Mouse (Mus musculus): Measurements from ENCODE around the gene Olfr1368. TPM values are rescaled to one million over a fixed set of nuclear protein-coding genes. Genes with fewer than 3 reads are reported as not detected.

Gene Olfr1368
- polyA plus RNA-seq, 1 experiment, result not detected

DNA sequence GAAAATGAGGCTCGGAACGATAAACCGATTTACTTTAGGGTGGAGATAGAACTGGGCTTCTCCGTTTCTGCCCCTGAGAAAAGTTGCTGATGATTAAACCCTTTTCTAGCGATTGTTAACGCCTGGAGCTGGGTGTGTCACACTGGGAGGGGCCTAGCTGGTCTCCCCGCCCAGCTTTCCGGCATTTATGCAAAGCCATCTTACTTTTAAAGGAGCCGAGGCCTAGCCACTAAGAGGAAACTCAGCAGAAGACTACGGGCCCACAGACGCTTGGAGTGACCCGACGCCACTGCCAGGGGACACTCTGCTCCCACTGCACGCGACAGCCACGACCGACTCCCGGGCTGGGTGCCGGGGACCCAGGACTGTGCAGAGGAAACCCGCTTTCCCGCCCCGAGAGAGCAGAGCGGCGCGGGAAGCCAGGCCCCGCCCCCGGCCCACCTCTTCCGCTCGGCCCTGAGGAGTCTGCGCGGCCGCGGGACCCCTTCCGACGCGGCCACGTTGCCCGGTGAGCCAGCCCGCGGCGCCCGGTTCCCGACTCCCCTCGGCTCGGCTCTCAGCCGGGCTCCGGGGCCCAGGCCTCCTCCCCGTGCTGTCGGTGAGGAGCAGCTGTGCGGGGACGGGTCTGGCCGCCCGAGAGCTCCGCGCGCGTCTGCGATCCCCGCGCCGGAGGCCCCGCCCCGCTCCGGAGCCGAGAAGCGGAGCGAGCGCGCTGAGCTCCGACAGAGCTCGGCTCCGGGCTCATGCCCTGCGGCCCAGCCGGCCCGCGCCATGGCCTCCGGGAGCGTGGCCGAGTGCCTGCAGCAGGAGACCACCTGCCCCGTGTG lies 34.3 kb upstream of the Olfr1368 start:
- H3K4me1 ChIP-seq (replicated peaks; ENCODE audit: control insufficient read depth, insufficient read depth, low read length), result peaks cover 12% of the 10 kb centered on the region
- H3K36me3 ChIP-seq (ENCODE audit: control insufficient read depth, insufficient read depth, low read length), result peaks cover 20% of the 10 kb centered on the region
- no peaks in the 10 kb centered on the region for H3K27me3 ChIP-seq (ENCODE audit: control insufficient read depth, insufficient read depth, low read length)
- peak overlapping the region; percentile 93 for H3K4me3 ChIP-seq (ENCODE audit: control insufficient read depth, insufficient read depth, low read length)
- TF ChIP-seq POLR2A (IDR thresholded peaks at IDR 0.05; ENCODE audit: control insufficient read depth, extremely low read depth, insufficient read depth, low read length, poor library complexity) (peak; percentile 82; the same call in 1 of the 2 replicates), CTCF (IDR thresholded peaks at IDR 0.05; ENCODE audit: borderline replicate concordance, control insufficient read depth, extremely low read depth, insufficient read depth, low read length, poor library complexity) (peak; percentile 17; the same call in 1 of the 2 replicates)
- WGBS, result 1% methylated on average over 80 of the region's 80 CpGs
- DNase-seq, result peak; percentile 87
- peak overlapping the region; percentile 81 for H3K27ac ChIP-seq (ENCODE audit: control insufficient read depth, insufficient read depth, low read length)

DNA sequence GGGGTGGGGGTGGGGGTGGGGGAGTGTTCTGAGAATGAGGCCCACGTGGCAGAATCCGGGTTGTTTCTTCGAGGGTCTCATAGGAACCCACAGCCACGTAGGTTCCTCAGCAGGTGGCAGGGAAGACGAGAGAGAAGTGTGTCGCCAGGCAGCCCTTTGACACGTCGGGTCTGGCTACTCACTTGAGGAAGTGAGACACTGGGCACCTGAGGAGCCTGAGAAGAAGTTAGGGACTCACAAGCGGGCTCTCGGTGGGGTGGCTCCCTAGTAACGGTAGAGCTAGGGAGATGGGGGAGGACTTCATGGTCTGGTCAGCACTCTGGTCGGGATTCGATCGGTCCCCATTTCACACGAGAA lies 33.7 kb upstream of the Olfr1368 start, which contains the start of gene Trim27:
Gene Trim27, plus strand, starts transcription at position 79 of the 357 bp plus-strand sequence.
- H3K4me1 ChIP-seq (replicated peaks; ENCODE audit: control insufficient read depth, insufficient read depth, low read length), result peaks cover 12% of the 10 kb centered on the region
- under 1% methylated on average over 15 of the region's 15 CpGs for WGBS
- peak within 1 kb of the TSS; percentile 93 for H3K4me3 ChIP-seq (ENCODE audit: control insufficient read depth, insufficient read depth, low read length)
- TF ChIP-seq CTCF (IDR thresholded peaks at IDR 0.05; ENCODE audit: borderline replicate concordance, control insufficient read depth, extremely low read depth, insufficient read depth, low read length, poor library complexity) (no peak), POLR2A (IDR thresholded peaks at IDR 0.05; ENCODE audit: control insufficient read depth, extremely low read depth, insufficient read depth, low read length, poor library complexity) (no peak)
- no peaks in the 10 kb centered on the region for H3K27me3 ChIP-seq (ENCODE audit: control insufficient read depth, insufficient read depth, low read length)
- no peak for DNase-seq
- peaks cover 20% of the 10 kb centered on the region for H3K36me3 ChIP-seq (ENCODE audit: control insufficient read depth, insufficient read depth, low read length)
- H3K27ac ChIP-seq (ENCODE audit: control insufficient read depth, insufficient read depth, low read length), result peak within 1 kb of the TSS; percentile 81

DNA sequence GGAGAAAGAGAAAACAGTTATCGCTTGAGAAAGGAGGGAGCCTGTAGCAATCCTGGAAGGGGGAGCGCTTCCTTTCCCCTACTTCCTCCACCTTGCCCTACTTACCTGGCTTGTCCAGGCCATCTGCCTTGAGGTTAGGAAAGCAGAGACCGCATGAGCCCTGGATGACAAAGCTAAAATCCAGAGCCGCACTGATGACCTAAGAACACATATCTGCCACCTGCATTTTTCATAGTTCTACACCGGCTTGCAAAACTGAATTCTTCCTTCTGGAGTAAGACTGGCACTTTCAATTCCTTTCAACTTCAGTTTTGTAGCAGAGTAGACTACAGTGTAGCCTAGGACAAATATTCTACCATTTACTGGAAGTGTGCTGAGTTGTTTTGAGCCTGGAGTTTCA lies 32.7 kb upstream of the Olfr1368 start:
- Histone ChIP-seq H3K27ac (ENCODE audit: control insufficient read depth, insufficient read depth, low read length) (no peak overlapping the region), H3K4me3 (ENCODE audit: control insufficient read depth, insufficient read depth, low read length) (no peak overlapping the region), H3K36me3 (ENCODE audit: control insufficient read depth, insufficient read depth, low read length) (peaks cover 10% of the 10 kb centered on the region; the same call in 1 of the 2 replicates), H3K27me3 (ENCODE audit: control insufficient read depth, insufficient read depth, low read length) (no peaks in the 10 kb centered on the region), H3K4me1 (replicated peaks; ENCODE audit: control insufficient read depth, insufficient read depth, low read length) (peaks cover 12% of the 10 kb centered on the region)
- 51% methylated on average over 5 of the region's 5 CpGs for WGBS
- TF ChIP-seq CTCF (IDR thresholded peaks at IDR 0.05; ENCODE audit: borderline replicate concordance, control insufficient read depth, extremely low read depth, insufficient read depth, low read length, poor library complexity), result no peak
- TF ChIP-seq POLR2A (IDR thresholded peaks at IDR 0.05; ENCODE audit: control insufficient read depth, extremely low read depth, insufficient read depth, low read length, poor library complexity), result no peak
- DNase-seq, result no peak

DNA sequence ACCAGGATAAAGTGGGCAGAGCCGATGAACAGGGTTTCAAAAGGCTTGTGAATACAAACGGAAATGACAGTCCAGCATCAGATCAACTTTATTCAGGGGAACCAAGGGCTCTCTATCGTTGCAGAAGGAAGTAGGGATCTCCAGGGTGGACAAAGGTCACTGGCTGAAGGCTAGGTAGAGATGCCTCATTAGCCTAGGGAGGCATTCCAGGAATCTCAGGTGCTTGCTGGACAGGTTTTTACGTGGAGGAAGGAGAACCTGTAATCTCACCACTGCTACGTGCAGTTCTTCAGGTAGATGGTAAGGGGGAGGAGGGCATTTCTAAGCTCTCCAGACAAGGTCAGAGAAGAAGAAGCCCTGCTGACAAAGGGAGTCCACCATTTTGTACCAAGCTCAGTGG lies 32.0 kb upstream of the Olfr1368 start:
- WGBS, result 86% methylated on average over 5 of the region's 5 CpGs
- Histone ChIP-seq H3K4me1 (replicated peaks; ENCODE audit: control insufficient read depth, insufficient read depth, low read length) (peaks cover 13% of the 10 kb centered on the region), H3K27ac (ENCODE audit: control insufficient read depth, insufficient read depth, low read length) (no peak overlapping the region)

DNA sequence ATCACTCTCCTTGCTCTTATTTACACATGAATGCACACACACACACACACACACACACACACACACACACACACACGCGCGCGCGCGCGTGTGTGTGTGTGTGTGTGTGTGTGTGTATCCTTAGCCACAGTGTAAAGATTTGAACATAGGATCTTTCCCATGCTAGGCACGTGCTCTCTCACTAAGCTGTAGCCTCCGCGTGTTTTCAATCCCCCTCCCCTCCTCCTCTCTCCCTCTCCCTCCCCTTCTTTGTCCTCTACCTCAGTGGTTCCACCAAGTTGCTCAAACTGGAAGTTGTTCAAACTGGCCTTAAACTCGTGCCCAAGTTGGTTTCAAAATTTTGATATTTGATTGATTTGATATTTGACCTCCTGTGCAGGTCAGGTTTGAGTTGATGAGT lies 31.1 kb upstream of the Olfr1368 start:
- H3K27ac ChIP-seq (ENCODE audit: control insufficient read depth, insufficient read depth, low read length), result no peak overlapping the region
- no peaks in the 10 kb centered on the region; the same call in 1 of the 2 replicates for H3K36me3 ChIP-seq (ENCODE audit: control insufficient read depth, insufficient read depth, low read length)
- TF ChIP-seq CTCF (IDR thresholded peaks at IDR 0.05; ENCODE audit: borderline replicate concordance, control insufficient read depth, extremely low read depth, insufficient read depth, low read length, poor library complexity) (no peak), POLR2A (IDR thresholded peaks at IDR 0.05; ENCODE audit: control insufficient read depth, extremely low read depth, insufficient read depth, low read length, poor library complexity) (no peak)
- no peaks in the 10 kb centered on the region for H3K27me3 ChIP-seq (ENCODE audit: control insufficient read depth, insufficient read depth, low read length)
- WGBS, result 90% methylated on average over 11 of the region's 11 CpGs
- no peak for DNase-seq
- H3K4me3 ChIP-seq (ENCODE audit: control insufficient read depth, insufficient read depth, low read length), result no peak overlapping the region
- H3K4me1 ChIP-seq (replicated peaks; ENCODE audit: control insufficient read depth, insufficient read depth, low read length), result peaks cover 10% of the 10 kb centered on the region

More for the DNA sequence above, 32.0 kb upstream of the Olfr1368 start:
- Histone ChIP-seq H3K27me3 (ENCODE audit: control insufficient read depth, insufficient read depth, low read length) (no peaks in the 10 kb centered on the region), H3K36me3 (ENCODE audit: control insufficient read depth, insufficient read depth, low read length) (peaks cover 5% of the 10 kb centered on the region; the same call in 1 of the 2 replicates), H3K4me3 (ENCODE audit: control insufficient read depth, insufficient read depth, low read length) (no peak overlapping the region)
- TF ChIP-seq CTCF (IDR thresholded peaks at IDR 0.05; ENCODE audit: borderline replicate concordance, control insufficient read depth, extremely low read depth, insufficient read depth, low read length, poor library complexity) (no peak), POLR2A (IDR thresholded peaks at IDR 0.05; ENCODE audit: control insufficient read depth, extremely low read depth, insufficient read depth, low read length, poor library complexity) (no peak)
- no peak for DNase-seq

DNA sequence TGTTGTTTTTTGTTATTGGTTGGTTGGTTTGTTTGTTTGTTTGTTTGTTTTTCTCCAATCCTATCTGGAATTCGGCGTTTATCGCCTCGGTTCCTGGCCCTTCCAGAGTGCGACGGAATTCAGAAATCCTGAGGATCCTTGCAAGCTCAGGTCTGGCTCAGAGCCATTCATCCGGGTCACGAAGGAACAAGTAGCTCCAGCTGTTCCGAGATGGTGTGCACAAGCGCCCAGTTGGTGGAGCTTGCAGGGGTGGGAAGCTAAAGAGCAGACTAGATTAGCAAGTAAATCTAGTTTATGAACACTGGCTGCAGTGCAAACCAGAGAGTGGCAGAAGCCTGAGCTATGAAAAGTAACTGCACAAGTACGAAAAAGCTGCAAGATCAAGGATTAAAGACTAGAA lies 27.4 kb upstream of the Olfr1368 start:
- H3K27ac ChIP-seq (ENCODE audit: control insufficient read depth, insufficient read depth, low read length), result no peak overlapping the region
- TF ChIP-seq POLR2A (IDR thresholded peaks at IDR 0.05; ENCODE audit: control insufficient read depth, extremely low read depth, insufficient read depth, low read length, poor library complexity) (no peak), CTCF (IDR thresholded peaks at IDR 0.05; ENCODE audit: borderline replicate concordance, control insufficient read depth, extremely low read depth, insufficient read depth, low read length, poor library complexity) (no peak)
- DNase-seq, result peak; percentile 14
- H3K36me3 ChIP-seq (ENCODE audit: control insufficient read depth, insufficient read depth, low read length), result no peaks in the 10 kb centered on the region
- no peak overlapping the region for H3K4me3 ChIP-seq (ENCODE audit: control insufficient read depth, insufficient read depth, low read length)
- H3K4me1 ChIP-seq (replicated peaks; ENCODE audit: control insufficient read depth, insufficient read depth, low read length), result peaks cover 7% of the 10 kb centered on the region
- no peaks in the 10 kb centered on the region for H3K27me3 ChIP-seq (ENCODE audit: control insufficient read depth, insufficient read depth, low read length)
- 10% methylated on average over 11 of the region's 11 CpGs for WGBS

Data from thymus, adult 2 months (tissue).